Mouse (Mus musculus): Measurements from ENCODE around the gene Frat1. TPM values are rescaled to one million over a fixed set of nuclear protein-coding genes. Genes with fewer than 3 reads are reported as not detected.

Frat1 gene
- polyA plus RNA-seq, 1 experiment from 2014 or later: 15.4 TPM

DNA sequence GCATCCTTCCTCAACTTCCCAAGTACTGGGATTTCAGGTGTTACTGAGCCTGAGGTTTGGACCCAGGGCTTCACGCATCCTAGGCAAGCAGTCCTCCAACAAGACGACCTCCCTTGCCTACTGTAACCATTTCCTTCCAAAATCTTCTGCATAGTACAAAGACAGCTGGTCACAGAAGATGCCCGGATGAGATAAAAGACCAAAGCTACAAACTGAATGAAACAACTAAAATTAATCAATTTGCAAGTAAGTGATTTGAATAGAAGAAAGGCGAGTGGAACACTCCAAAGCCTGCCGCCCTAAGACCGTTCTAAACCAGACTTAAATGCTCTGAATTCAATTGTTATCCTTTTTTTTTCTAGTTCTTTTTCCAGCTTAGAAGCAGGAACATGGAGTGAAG is 5.6 kb downstream of the Frat1 start:
- WGBS: 48% methylated on average over 6 of the region's 6 CpGs

DNA sequence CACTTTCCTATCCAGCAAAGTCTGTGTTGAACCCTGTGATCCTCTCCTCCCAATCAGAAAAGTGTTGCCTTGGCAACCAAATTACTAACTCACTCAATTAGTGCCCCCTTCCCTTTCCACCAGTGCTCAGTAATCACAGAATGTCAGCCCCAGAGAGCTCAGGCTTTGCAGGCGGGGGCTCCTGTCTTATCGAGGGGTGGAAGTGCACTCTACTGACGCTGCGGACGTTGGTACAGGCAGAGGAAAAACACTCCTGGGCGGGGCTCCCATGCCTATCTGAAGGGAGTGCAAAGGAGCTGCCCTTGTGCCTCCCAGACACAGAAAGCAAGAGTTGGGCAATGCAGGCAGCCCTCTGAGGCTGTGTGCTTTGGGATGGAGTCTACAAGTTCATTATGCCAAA is 6.0 kb downstream of the Frat1 start:
- H3K4me1 ChIP-seq (replicated peaks; ENCODE audit: control insufficient read depth, insufficient read depth, low read length): peaks cover 6% of the 10 kb centered on the region; the same call in 1 of the 2 replicates
- no peak overlapping the region for H3K27ac ChIP-seq (ENCODE audit: low read depth)
- no peaks in the 10 kb centered on the region for H3K9me3 ChIP-seq (ENCODE audit: control insufficient read depth, low read length)
- WGBS: 3% methylated on average over 6 of the region's 6 CpGs
- no peak overlapping the region for H3K4me3 ChIP-seq (ENCODE audit: low read depth, low read length)
- peak; percentile 68 for DNase-seq (ENCODE audit: low spot score)
- peak; percentile 21; the same call in 1 of the 2 replicates for ATAC-seq (replicated peaks; ENCODE audit: low FRiP score, low TSS enrichment, low read depth)
- H3K36me3 ChIP-seq (ENCODE audit: control insufficient read depth, insufficient read depth, low read length): no peaks in the 10 kb centered on the region
- H3K27me3 ChIP-seq (replicated peaks; ENCODE audit: control insufficient read depth, insufficient read depth, low read length): peaks cover 19% of the 10 kb centered on the region
- peak overlapping the region; percentile 20; the same call in 1 of the 2 replicates for H3K4me2 ChIP-seq (ENCODE audit: low read length)
- H3K9ac ChIP-seq (ENCODE audit: low read length): no peak overlapping the region

More for the DNA sequence above, 5.6 kb downstream of the Frat1 start:
- H3K27ac ChIP-seq (ENCODE audit: low read depth): no peak overlapping the region
- no peak overlapping the region for H3K9ac ChIP-seq (ENCODE audit: low read length)
- H3K36me3 ChIP-seq (ENCODE audit: control insufficient read depth, insufficient read depth, low read length): no peaks in the 10 kb centered on the region
- ATAC-seq (replicated peaks; ENCODE audit: low FRiP score, low TSS enrichment, low read depth) (no peak), DNase-seq (ENCODE audit: low spot score) (no peak)
- H3K27me3 ChIP-seq (replicated peaks; ENCODE audit: control insufficient read depth, insufficient read depth, low read length): peaks cover 19% of the 10 kb centered on the region
- no peaks in the 10 kb centered on the region for H3K9me3 ChIP-seq (ENCODE audit: control insufficient read depth, low read length)
- H3K4me1 ChIP-seq (replicated peaks; ENCODE audit: control insufficient read depth, insufficient read depth, low read length): peaks cover 9% of the 10 kb centered on the region; the same call in 1 of the 2 replicates
- H3K4me2 ChIP-seq (ENCODE audit: low read length): 0 out of 2 replicates have a peak overlapping the region, but pooled peaks have one; percentile 20
- H3K4me3 ChIP-seq (ENCODE audit: low read depth, low read length): no peak overlapping the region

DNA sequence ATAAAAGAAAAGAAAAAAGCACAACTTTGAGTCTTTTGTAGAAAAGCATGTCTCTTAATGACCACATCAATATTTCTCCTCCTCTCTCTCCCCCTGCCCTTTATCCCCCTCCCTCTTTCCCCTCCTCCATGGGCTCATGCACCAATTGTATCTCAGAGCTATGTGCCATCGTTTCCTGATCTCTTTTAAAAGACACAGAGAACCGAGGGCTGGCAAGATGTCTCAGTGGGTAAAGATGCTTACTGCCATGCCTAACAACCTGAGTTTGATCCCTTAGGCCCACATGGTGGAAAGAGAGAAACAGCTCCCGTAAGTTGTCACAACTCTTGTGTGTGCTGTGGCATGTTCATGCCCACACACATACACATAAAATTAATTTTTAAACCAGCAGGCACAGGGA is 6.9 kb downstream of the Frat1 start:
- no peak overlapping the region for H3K27ac ChIP-seq (ENCODE audit: low read depth)
- no peaks in the 10 kb centered on the region for H3K4me1 ChIP-seq (replicated peaks; ENCODE audit: control insufficient read depth, insufficient read depth, low read length)
- 39% methylated on average over 3 of the region's 3 CpGs for WGBS
- H3K9ac ChIP-seq (ENCODE audit: low read length): no peak overlapping the region
- ATAC-seq (replicated peaks; ENCODE audit: low FRiP score, low TSS enrichment, low read depth) (no peak), DNase-seq (ENCODE audit: low spot score) (no peak)
- H3K9me3 ChIP-seq (ENCODE audit: control insufficient read depth, low read length): no peaks in the 10 kb centered on the region
- peaks cover 13% of the 10 kb centered on the region for H3K27me3 ChIP-seq (replicated peaks; ENCODE audit: control insufficient read depth, insufficient read depth, low read length)
- no peaks in the 10 kb centered on the region for H3K36me3 ChIP-seq (ENCODE audit: control insufficient read depth, insufficient read depth, low read length)
- no peak overlapping the region for H3K4me2 ChIP-seq (ENCODE audit: low read length)
- H3K4me3 ChIP-seq (ENCODE audit: low read depth, low read length): no peak overlapping the region

DNA sequence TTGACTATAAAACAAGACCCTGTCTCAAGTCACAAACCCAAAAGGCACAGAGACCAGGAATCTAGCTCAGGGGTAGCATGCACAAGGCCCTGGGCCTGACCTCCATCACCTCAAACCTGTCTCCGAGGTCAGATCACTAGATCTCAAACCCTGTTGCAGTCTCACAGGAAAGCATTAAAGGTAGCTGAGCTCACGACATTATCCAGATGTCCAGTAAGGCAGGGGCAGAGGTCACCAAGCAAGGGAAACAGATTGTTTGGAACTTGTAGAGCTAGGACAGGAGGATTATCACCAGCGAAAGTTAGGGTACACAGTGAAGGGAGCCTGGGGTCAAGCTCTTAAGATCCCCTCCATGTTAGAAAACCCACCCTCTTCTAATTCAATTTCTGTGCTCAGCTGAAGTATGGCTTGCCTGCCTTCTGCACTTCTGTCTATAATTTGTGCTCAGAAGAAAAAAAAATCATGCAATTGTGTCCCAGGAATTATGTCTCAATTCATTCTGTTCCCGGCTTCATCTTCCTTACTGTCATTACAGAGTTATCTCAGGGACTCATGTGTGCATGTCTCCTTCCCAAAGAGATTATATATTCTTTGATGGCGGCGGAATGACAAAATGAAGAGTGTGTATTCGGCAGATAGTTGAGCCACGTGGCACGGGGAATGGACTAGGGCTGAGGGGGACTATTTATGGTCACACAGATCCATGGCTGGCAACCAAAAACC is 7.6 kb downstream of the Frat1 start:
- WGBS: 32% methylated on average over 9 of the region's 9 CpGs
- Histone ChIP-seq H3K4me2 (ENCODE audit: low read length) (peak overlapping the region; percentile 22), H3K9me3 (ENCODE audit: control insufficient read depth, low read length) (no peaks in the 10 kb centered on the region), H3K4me3 (ENCODE audit: low read depth, low read length) (no peak overlapping the region), H3K36me3 (ENCODE audit: control insufficient read depth, insufficient read depth, low read length) (no peaks in the 10 kb centered on the region), H3K4me1 (replicated peaks; ENCODE audit: control insufficient read depth, insufficient read depth, low read length) (no peaks in the 10 kb centered on the region), H3K27me3 (replicated peaks; ENCODE audit: control insufficient read depth, insufficient read depth, low read length) (peaks cover 7% of the 10 kb centered on the region), H3K9ac (ENCODE audit: low read length) (no peak overlapping the region), H3K27ac (ENCODE audit: low read depth) (peak overlapping the region; percentile 79; the same call in 1 of the 2 replicates)
- no peak for ATAC-seq (replicated peaks; ENCODE audit: low FRiP score, low TSS enrichment, low read depth)
- DNase-seq (ENCODE audit: low spot score): no peak

DNA sequence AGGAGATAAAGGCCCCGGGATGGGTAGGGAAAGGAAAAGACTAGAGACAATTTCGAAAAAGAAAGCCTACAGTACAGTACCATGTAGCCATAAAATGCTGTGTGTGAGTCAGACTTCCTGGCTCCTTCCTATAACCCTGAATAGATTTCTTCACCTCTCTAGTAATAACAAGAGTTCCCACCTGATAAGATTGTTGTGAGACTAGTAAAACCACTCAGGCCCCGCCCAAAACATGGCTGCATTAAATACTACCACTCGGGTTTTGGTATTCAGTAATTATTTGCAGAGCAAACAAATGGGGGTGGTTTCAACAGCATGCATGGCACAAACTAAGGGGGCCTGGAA is 8.1 kb downstream of the Frat1 start:
- Histone ChIP-seq H3K27me3 (replicated peaks; ENCODE audit: control insufficient read depth, insufficient read depth, low read length) (peaks cover 2% of the 10 kb centered on the region), H3K36me3 (ENCODE audit: control insufficient read depth, insufficient read depth, low read length) (no peaks in the 10 kb centered on the region), H3K4me3 (ENCODE audit: low read depth, low read length) (no peak overlapping the region), H3K9ac (ENCODE audit: low read length) (no peak overlapping the region), H3K4me1 (replicated peaks; ENCODE audit: control insufficient read depth, insufficient read depth, low read length) (no peaks in the 10 kb centered on the region), H3K4me2 (ENCODE audit: low read length) (peak overlapping the region; percentile 24), H3K27ac (ENCODE audit: low read depth) (peak overlapping the region; percentile 79), H3K9me3 (ENCODE audit: control insufficient read depth, low read length) (no peaks in the 10 kb centered on the region)
- ATAC-seq (replicated peaks; ENCODE audit: low FRiP score, low TSS enrichment, low read depth) (peak; percentile 13; the same call in 1 of the 2 replicates), DNase-seq (ENCODE audit: low spot score) (no peak)
- WGBS: 39% methylated on average over 4 of the region's 4 CpGs

DNA sequence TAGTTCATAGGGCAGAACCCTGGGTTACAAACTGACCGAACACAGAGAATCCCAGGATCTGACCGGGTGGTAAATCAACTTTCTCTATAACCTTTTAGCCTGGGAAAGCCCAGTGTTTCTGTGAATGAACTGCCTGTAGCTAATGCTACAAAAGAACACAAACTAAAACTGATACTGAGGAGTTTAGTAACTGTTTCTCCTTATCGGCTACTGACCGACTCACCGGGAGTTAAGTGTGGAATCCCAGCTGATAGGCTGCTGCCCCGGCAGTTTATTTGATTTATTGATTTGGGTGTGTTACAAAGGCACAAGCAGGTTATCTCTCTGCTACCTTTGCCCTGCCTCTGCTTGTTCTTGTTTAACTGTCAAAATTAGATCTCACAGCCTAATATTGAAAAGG is 9.0 kb downstream of the Frat1 start:
- no peaks in the 10 kb centered on the region for H3K36me3 ChIP-seq (ENCODE audit: control insufficient read depth, insufficient read depth, low read length)
- peak overlapping the region; percentile 79 for H3K27ac ChIP-seq (ENCODE audit: low read depth)
- no peak for ATAC-seq (replicated peaks; ENCODE audit: low FRiP score, low TSS enrichment, low read depth)
- no peak for DNase-seq (ENCODE audit: low spot score)
- no peak overlapping the region for H3K4me3 ChIP-seq (ENCODE audit: low read depth, low read length)
- H3K4me2 ChIP-seq (ENCODE audit: low read length): peak overlapping the region; percentile 24
- H3K9ac ChIP-seq (ENCODE audit: low read length): no peak overlapping the region
- H3K4me1 ChIP-seq (replicated peaks; ENCODE audit: control insufficient read depth, insufficient read depth, low read length): no peaks in the 10 kb centered on the region
- H3K27me3 ChIP-seq (replicated peaks; ENCODE audit: control insufficient read depth, insufficient read depth, low read length): no peaks in the 10 kb centered on the region
- 16% methylated on average over 6 of the region's 6 CpGs for WGBS
- no peaks in the 10 kb centered on the region for H3K9me3 ChIP-seq (ENCODE audit: control insufficient read depth, low read length)

DNA sequence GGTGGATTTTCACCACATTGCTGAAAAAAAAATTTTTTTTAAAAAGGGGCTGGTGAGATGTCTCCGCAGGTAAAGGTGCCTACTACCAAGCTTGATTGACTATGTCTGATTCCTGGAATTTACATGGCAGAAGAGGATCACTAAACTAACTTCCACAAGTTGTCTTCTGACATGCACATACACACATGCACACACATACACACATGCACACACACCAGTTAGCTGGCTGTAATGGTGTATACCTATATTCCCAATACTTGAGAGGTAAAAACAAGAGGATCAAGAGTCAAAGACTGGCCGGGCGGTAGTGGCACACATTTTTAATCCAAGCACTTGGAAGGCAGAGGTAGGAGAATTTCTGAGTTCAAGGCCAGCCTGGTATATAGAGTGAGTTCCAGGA is 9.9 kb downstream of the Frat1 start:
- Histone ChIP-seq H3K4me1 (replicated peaks; ENCODE audit: control insufficient read depth, insufficient read depth, low read length) (no peaks in the 10 kb centered on the region), H3K9me3 (ENCODE audit: control insufficient read depth, low read length) (no peaks in the 10 kb centered on the region), H3K36me3 (ENCODE audit: control insufficient read depth, insufficient read depth, low read length) (no peaks in the 10 kb centered on the region), H3K4me3 (ENCODE audit: low read depth, low read length) (no peak overlapping the region), H3K27me3 (replicated peaks; ENCODE audit: control insufficient read depth, insufficient read depth, low read length) (no peaks in the 10 kb centered on the region), H3K9ac (ENCODE audit: low read length) (no peak overlapping the region), H3K4me2 (ENCODE audit: low read length) (no peak overlapping the region), H3K27ac (ENCODE audit: low read depth) (no peak overlapping the region)
- WGBS: 91% methylated on average over 3 of the region's 3 CpGs
- DNase-seq (ENCODE audit: low spot score) (no peak), ATAC-seq (replicated peaks; ENCODE audit: low FRiP score, low TSS enrichment, low read depth) (no peak)

DNA sequence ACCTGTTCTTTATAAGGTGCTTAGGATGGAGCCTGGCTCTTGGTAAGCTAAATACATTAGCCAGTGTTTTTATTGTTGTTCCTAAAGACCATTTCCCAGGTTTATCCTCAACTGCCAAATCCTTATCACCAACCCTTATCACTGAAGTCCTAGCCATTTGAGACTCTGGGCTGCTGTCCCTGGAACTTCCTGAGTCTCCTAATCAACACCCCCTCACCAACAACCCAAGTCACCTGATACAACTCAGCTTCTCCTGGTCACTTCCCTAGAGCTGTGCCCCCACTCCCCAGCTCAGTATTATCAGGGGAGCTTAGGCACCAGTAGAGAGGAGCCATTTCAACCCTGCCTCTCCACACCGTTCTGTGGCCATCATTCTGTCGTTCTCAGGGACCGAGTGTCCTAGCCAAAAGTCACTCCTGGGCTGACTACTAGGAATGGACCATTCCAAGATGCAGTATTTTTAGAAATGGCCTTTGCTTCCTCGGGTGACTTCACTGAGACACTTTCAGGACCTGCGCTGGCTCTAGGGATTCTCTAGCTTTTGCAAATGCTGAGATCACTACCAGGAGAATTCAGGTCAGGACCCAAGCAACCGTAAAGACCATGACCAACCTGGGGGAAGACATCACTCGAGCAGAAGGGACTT is 11.5 kb downstream of the Frat1 start:
- Histone ChIP-seq H3K9ac (ENCODE audit: low read length) (no peak overlapping the region), H3K27ac (ENCODE audit: low read depth) (no peak overlapping the region), H3K9me3 (ENCODE audit: control insufficient read depth, low read length) (no peaks in the 10 kb centered on the region), H3K36me3 (ENCODE audit: control insufficient read depth, insufficient read depth, low read length) (no peaks in the 10 kb centered on the region), H3K4me3 (ENCODE audit: low read depth, low read length) (no peak overlapping the region), H3K4me2 (ENCODE audit: low read length) (no peak overlapping the region), H3K27me3 (replicated peaks; ENCODE audit: control insufficient read depth, insufficient read depth, low read length) (no peaks in the 10 kb centered on the region), H3K4me1 (replicated peaks; ENCODE audit: control insufficient read depth, insufficient read depth, low read length) (peaks cover 2% of the 10 kb centered on the region; the same call in 1 of the 2 replicates)
- 68% methylated on average over 7 of the region's 7 CpGs for WGBS
- ATAC-seq (replicated peaks; ENCODE audit: low FRiP score, low TSS enrichment, low read depth) (no peak), DNase-seq (ENCODE audit: low spot score) (no peak)

DNA sequence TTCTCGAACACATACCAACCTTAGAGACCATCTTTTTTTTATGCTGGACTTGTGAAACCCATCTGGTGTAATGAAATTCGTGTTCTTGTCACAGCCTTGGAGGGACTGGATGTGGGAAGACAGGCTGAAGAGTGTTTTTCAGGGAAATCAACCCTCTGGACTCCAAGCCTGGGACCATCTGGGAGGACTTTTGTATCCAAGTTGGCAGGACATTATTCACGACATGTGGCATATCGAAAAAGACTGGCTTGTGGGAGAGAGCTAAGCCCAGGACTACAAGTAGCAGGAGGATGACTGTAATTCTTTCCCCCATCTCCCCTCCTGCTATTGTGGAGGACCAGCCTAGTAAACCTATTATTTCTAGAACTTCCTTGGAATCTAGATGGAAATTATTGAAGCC is 12.4 kb downstream of the Frat1 start:
- Histone ChIP-seq H3K4me2 (ENCODE audit: low read length) (no peak overlapping the region), H3K4me3 (ENCODE audit: low read depth, low read length) (no peak overlapping the region), H3K4me1 (replicated peaks; ENCODE audit: control insufficient read depth, insufficient read depth, low read length) (peaks cover 8% of the 10 kb centered on the region), H3K27me3 (replicated peaks; ENCODE audit: control insufficient read depth, insufficient read depth, low read length) (no peaks in the 10 kb centered on the region), H3K36me3 (ENCODE audit: control insufficient read depth, insufficient read depth, low read length) (no peaks in the 10 kb centered on the region), H3K27ac (ENCODE audit: low read depth) (no peak overlapping the region), H3K9me3 (ENCODE audit: control insufficient read depth, low read length) (no peaks in the 10 kb centered on the region), H3K9ac (ENCODE audit: low read length) (no peak overlapping the region)
- ATAC-seq (replicated peaks; ENCODE audit: low FRiP score, low TSS enrichment, low read depth): no peak
- no peak for DNase-seq (ENCODE audit: low spot score)
- 75% methylated on average over 4 of the region's 4 CpGs for WGBS
